Comparison of ENCODE assay signal across 8 mouse cellular contexts in the genomic region with DNA sequence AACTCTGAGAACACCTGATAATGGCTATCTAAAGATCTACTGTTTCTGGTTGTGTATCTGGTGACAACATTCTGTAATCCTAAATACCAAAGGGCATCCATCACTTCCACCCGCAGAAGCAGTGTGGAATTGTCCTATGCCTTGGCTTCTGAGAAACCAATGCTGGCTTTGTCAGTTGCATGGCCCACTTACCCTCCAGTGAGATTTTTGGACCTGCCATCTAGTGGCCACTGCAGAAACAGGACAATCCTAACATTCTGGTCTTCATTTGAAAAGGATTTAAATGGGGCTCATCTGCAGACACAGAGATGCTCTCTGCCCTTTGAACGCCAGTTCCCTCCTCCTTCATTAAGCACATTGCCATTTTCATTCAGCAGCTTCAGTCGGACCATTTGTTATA.
A peak's percentile ranks its signal among the peaks of the same experiment; 100 is the strongest.
DNase-seq lines count a peak whose midpoint lies in the region; ATAC-seq and TF ChIP-seq lines count a peak whose summit lies in the region.

No protein-coding gene starts in this region.

- peak; percentile 62 for TF ChIP-seq CTCF in liver, postnatal 0 days (IDR thresholded peaks at IDR 0.05; ENCODE audit: low read depth)

- ATAC-seq in liver, postnatal 0 days, result no peak
- ATAC-seq in liver, embryonic 12.5 days, result no peak
- no peak for ATAC-seq in erythroblast, adult 5-6 weeks (replicated peaks; ENCODE audit: low FRiP score, poor library complexity, severe bottlenecking)

- H3K36me3 ChIP-seq in liver, postnatal 0 days (replicated peaks; ENCODE audit: insufficient read depth, low read length), result no peaks in the 10 kb centered on the region
- H3K36me3 ChIP-seq in liver, embryonic 12.5 days, result no peaks in the 10 kb centered on the region

- no peaks in the 10 kb centered on the region for H3K4me1 ChIP-seq in liver, postnatal 0 days (ENCODE audit: insufficient read depth)
- H3K4me1 ChIP-seq in liver, embryonic 12.5 days, result no peaks in the 10 kb centered on the region

- WGBS in liver, postnatal 0 days (ENCODE audit: insufficient replicate concordance), result 58% methylated on average over 3 of the region's 3 CpGs
- 44% methylated on average over 3 of the region's 3 CpGs for WGBS in liver, embryonic 12.5 days (ENCODE audit: insufficient replicate concordance)

- H3K9me3 ChIP-seq in liver, postnatal 0 days (ENCODE audit: low read length), result no peaks in the 10 kb centered on the region
- H3K9me3 ChIP-seq in liver, embryonic 12.5 days (replicated peaks), result no peaks in the 10 kb centered on the region

- H3K4me2 ChIP-seq in liver, postnatal 0 days (ENCODE audit: low read depth, low read length), result no peak overlapping the region
- no peak overlapping the region for H3K4me2 ChIP-seq in liver, embryonic 12.5 days

- H3K9ac ChIP-seq in liver, postnatal 0 days (replicated peaks), result no peak overlapping the region
- no peak overlapping the region for H3K9ac ChIP-seq in liver, embryonic 12.5 days

- no peak overlapping the region for H3K27ac ChIP-seq in liver, postnatal 0 days (ENCODE audit: low read depth)
- H3K27ac ChIP-seq in liver, embryonic 12.5 days, result no peak overlapping the region

- no peak overlapping the region for H3K4me3 ChIP-seq in liver, postnatal 0 days (ENCODE audit: low read depth, low read length)
- H3K4me3 ChIP-seq in liver, embryonic 12.5 days, result no peak overlapping the region

- no peak for TF ChIP-seq EP300 in liver, postnatal 0 days (IDR thresholded peaks at IDR 0.05; ENCODE audit: low read depth)

- H3K27me3 ChIP-seq in liver, postnatal 0 days (ENCODE audit: insufficient read depth, low read length), result no peaks in the 10 kb centered on the region
- H3K27me3 ChIP-seq in liver, embryonic 12.5 days (replicated peaks), result no peaks in the 10 kb centered on the region

- DNase-seq in adrenal gland, postnatal 14 days, result peak; percentile 33
- DNase-seq in adrenal gland, postnatal 4 days (ENCODE audit: low spot score in 2 of 2), result no peak
- no peak for DNase-seq in liver, postnatal 0 days
- peak; percentile 57 for DNase-seq in cerebellum, adult 9-10 months
- DNase-seq in kidney, postnatal 4 days, result peak; percentile 38 to 49
- no peak for DNase-seq in urinary bladder, postnatal 4 days (ENCODE audit: low spot score in 2 of 2)

Comparison
In these comparisons a context has a peak if more than half of its experiments do, and no peak if none do; other contexts are left out.
1. DNase-seq: peak in adrenal gland, postnatal 14 days (single experiment), cerebellum, adult 9-10 months (single experiment) and kidney, postnatal 4 days (2 of 2); none in adrenal gland, postnatal 4 days (0 of 2), liver, postnatal 0 days (single experiment) and urinary bladder, postnatal 4 days (0 of 2).